Mouse (Mus musculus) heart, adult 18-20 months (tissue): ENCODE data around the gene Gcc1. TPM values are rescaled to one million over a fixed set of nuclear protein-coding genes. Genes with fewer than 3 reads are reported as not detected.

Source experiments
- DNase-seq, 2 experiments: peaks; one replicate each; pipeline ENCODE4 v3.0.0; 2021 to 2022; ENCODE audit warnings: mixed read lengths in 1 of 2
- long read RNA-seq, 2 experiments: library from polyadenylated mRNA; stranded (forward); transcript quantifications; one replicate each; pipeline ENCODE4 v2.0.0; 2021
- total RNA-seq, 2 experiments: library from RNA; stranded (reverse); gene quantifications; 2 replicates each; pipeline ENCODE4 v1.2.3; 2021

The Gcc1 gene
- total RNA-seq, result 1 to 10 TPM; 8.6 to 9.4 TPM
- long read RNA-seq, experiment 1, full-length matches to known transcripts, result 8 of 13 reads
- long read RNA-seq, experiment 1, partial matches to known transcripts, result 0 of 13 reads
- long read RNA-seq, experiment 1, other reads (novel, unspliced or antisense), result 5 of 13 reads
- long read RNA-seq, experiment 2, full-length matches to known transcripts, result 4 of 4 reads
- long read RNA-seq, experiment 2, partial matches to known transcripts, result 0 of 4 reads
- long read RNA-seq, experiment 2, other reads (novel, unspliced or antisense), result 0 of 4 reads

DNA sequence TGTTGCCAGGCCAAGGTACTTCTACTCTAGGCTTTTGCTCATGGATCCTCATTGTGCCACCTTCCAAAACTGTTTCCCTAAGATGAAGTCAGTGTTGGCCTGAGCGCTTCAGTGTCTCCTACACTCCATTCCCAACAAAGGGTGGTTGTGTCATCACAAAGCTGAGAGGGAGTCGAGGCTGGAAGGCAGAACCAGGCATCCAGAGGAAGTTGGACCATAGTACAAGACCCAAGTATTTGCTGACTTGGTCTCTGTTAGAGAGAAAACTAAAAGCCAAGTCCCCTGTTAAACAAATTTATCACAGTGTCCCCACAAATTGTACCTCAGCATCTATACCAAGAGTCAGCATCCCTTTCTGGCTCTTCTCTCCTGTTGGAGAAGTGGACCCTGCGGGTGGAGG is at the start of gene Gcc1:
Gene Gcc1 (minus strand): TSS at position 101 of the 400 bp plus-strand sequence.
- DNase-seq, result no peak

DNA sequence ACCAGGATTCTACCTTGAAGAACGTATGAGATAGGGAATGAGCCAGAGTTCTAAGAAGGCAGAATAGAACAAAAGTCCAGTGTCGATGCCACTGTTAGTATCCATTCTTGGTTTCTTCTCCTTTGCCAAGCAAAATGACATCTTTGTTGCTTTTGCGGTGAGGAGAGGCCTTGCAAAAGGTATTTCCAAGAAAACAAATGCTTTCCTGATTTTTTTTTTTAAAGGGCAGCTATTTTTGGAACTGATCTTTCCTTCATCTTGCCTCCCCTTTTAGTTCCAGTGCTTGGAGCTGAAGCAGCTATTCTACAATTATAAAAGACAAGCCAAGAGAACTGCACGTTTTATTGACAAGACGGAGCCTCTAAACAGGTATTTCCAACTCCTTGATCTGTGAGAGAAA is 46.6 kb upstream of the Gcc1 start, which contains the start of gene Snd1:
Gene Snd1 (plus strand): TSS at position 301 of the 400 bp plus-strand sequence.
- no peak for DNase-seq

DNA sequence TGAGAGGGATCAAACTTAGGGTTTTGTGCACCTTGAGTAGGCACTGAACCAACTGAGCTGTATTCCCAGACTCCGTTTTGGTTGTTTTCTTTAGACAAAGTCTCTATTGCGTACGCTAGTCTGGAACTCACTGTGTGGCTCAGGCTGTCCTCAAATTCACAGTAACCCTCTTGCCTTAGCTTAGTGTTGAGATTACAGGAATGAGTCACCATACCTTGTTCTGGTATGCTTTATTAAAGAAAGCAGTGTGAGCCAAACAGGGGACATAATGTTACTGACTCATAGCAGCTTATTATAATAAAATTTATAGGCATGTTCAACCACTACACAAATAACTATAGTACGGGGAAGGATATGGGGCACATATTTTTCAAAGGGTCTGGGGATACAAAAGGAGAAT is 46.0 kb upstream of the Gcc1 start:
- DNase-seq, result no peak

DNA sequence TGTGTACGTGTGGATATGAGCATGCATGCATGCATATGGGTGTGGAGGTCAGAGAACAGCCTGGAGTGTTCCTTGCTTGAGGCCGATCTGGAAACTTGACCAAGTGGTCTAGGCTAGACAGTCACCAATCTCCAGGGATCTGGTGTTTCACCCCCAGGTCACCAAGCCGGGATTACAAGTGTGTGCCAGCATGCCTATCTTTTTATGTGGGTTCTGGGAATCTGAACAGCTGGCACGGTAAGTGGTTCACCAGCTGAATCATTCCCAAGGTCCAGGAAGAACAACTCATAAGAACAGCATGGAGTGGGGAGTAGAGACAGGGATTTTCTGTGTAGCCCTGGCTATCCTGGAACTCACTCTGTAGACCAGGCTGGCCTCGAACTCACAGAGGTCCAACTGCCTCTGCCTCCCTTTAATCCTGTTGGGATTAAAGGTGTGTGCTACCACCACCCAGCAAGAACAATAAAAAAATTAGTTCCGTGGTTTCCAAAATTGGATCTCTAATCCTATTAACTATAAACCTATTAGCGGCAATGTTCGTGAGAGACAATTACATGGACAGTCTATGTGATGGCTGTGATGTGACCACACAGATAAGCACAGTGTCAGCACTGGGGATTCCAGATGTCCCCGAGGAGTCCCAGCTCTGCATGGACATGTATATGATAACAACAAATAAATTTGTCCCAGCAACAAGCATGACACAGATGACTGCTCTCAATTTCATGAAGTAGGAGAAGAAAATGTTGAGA is 43.3 kb upstream of the Gcc1 start:
- DNase-seq, result no peak

DNA sequence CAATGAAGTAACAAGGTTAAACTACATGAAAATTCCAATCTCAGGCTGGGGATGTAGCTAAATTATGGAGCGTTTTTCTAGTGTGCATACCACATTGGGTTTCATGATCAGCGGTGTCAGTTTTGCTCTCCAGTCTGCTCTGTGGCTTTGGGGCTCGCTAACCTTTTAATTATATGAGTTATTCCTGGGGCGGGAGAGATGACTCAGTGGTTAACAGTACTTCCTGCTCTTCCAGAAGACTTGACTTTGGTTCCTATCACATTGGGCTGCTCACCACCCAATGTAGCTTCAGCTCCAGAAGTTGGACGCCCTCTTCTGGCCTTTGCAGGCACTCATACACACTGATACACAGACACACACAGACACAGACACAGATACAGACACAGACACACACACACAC is 42.4 kb upstream of the Gcc1 start:
- no peak for DNase-seq

DNA sequence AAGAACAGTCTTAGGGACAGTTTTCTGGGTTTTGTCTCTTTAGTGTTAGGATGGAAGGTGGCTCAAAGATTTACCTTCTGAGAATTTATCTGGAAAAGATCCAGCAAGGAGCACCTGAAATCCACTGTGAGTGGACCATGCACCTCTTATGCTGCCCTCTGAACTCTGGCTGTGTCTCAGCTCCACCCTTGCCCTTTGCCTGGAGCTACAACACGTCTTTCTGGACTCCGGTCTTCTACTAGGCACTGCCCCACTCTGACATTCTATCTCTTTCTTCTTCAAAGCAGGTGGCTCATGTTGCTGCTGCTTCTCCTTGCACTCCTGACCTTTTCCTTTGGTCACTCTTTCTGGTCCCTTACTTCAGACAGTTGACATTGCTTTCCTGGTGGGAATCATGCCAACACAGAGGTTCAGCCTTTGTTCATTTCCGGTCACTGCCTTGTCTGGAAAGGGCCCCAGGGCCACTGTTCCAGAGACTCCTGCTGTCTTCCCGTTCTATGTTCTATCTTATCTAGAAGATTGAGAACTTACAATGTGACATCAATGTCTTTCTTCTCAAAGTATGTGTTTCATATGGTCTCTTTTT is 41.9 kb upstream of the Gcc1 start:
- DNase-seq, result no peak

DNA sequence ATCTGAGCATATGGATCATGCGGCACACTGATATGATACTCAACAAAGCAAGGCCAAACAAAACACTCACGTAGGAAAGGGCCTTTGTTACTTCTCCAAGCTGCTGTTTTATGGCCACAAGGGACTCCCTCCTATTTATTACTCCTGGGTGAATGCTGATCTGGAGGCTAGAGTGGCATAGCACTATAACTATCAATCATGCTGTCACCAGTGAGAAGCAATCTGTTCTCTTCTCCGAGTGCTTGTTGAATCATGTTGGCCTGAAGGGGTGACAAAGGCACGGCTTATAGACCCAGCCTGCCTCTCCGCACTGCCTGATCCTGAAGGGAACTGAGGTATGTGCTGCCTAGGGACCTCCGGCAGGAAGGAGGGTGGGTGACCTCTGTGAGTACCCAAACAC is 36.4 kb upstream of the Gcc1 start:
- DNase-seq, result no peak

DNA sequence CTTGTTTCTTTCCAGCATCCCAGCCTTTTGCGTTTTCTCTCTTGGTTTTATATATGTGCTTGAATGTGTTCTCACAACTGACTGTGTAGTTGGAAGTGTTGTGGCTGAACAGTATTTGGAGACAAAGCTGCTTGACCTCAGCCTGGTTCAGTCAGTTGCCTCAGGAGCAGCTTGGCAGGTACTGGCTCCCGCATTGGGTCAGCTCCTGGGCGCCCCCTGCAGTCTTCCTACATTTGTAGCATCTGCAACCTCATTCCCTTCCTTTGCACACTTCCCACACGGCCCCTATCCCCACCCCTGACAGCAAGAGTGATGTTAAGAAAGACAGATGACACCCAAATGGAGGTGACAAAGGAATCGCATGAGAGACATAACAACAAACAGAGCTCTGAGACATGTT is 32.3 kb upstream of the Gcc1 start:
- peak; percentile 69 to 90 for DNase-seq

DNA sequence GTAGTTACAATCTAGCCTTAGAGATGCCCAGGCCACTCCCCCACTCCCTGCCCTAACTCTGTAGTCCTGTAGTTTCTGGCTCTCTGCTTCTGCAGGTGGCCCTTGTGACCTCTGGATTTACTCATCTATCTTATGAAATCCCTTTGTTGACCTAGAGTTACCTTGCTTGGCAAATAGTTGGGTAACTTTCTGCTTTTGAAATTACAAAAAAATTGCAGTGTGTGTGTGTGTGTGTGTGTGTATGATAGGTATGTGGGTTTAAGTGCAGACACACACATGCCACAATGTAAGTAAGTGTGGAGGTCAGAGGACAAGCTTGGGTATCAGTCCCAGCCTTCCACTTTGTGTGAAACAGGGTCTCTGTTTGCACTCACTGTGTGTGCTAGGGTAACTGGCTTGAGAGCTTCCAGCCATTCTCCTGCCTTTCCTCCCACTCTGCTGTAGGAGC is 31.1 kb upstream of the Gcc1 start:
- no peak for DNase-seq

DNA sequence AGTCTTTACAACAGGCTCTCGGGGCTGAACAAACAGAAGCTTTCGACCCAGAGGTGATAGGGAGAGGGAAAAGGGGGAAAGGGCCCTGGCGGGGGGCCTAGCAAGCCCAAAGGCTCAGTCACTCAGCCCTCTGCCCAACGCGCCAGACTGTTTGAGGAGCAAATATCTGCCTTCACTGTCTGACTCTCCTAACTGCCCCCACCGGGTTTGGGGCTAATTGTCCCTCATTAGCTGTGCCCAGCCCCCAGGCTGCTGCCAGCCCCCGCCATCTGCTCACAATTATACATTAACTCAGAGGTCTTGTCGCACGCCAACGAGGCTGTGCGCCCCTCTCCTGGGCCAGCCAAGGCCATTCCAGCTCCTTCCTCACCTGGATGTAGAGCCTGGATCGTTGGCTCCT is 22.8 kb upstream of the Gcc1 start:
- DNase-seq, result no peak

DNA sequence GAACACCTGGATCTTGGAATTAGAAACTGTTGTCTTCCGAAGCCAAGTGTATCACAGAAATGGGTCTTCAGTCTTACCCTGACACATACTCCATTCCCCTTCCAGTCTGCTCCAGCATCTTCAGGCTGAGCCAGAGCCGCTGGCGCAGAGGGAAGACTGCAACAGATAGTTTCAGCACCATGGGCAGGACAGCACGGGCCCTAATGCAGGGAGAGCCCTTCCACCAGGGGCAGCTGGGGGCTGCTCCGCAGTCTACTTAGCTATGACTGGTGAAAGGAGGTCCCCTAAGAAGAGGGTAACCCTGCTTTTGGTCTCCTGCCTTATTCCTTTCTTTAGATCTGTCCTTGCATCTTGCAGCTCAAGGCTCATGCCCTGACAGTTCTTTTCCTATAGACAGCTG is 22.3 kb upstream of the Gcc1 start:
- no peak for DNase-seq

DNA sequence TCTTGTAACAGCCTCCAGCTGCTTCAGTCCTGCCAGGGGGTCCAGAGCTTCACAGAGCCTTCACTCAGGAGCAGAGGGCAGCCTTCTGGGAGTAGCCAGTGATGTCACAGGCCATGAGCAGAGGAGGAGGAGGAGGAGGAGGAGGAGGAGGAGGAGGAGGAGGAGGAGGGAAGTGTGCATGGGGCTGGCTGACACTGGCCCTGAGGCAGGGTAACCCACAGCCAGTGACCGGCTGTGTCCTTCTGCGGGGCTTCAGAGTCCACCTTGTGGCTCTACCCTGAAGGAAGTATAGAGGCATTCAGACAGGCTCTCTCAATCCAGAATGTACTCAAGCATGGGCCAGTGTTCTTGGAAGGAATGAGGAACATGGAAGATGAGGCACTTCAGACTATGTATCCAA is 21.1 kb upstream of the Gcc1 start, which contains the start of gene Pax4:
Gene Pax4 (minus strand): TSS at position 101 of the 400 bp plus-strand sequence.
- no peak for DNase-seq

DNA sequence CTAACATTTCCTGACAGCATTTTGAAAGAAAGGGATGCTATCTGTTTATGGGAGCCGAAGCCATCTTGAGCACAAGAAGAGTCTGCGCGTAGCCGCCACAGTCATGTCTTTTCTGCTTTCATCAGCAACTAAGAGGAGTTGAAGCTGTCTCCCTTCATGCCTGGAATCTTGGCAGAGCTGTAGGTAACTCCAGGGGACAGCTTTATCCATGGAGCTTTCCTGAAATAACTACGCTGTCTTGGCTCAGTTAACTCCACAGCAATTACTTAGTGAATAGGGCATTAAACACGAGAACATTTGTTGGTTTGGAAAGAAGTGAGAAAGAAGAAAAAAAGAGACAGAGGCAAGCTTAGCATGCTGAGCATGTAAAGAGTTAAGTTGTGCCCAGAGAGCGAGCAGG is 19.7 kb upstream of the Gcc1 start:
- no peak for DNase-seq

DNA sequence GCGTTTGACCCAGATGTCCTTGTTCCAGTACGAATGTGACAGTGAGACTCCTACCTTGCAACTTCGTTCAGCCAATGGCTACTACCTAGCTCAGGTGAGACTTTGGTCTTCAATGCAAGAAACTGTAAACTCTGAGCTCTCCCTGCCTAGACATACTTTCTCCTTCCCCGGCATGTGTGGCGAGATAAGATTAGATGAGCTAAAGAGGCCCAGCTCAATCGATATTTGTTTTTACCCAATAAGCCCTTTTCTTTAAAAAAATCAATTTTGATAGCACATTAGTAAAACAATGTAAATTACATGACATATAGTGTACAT is 3.3 kb upstream of the Gcc1 start:
- DNase-seq, result no peak

DNA sequence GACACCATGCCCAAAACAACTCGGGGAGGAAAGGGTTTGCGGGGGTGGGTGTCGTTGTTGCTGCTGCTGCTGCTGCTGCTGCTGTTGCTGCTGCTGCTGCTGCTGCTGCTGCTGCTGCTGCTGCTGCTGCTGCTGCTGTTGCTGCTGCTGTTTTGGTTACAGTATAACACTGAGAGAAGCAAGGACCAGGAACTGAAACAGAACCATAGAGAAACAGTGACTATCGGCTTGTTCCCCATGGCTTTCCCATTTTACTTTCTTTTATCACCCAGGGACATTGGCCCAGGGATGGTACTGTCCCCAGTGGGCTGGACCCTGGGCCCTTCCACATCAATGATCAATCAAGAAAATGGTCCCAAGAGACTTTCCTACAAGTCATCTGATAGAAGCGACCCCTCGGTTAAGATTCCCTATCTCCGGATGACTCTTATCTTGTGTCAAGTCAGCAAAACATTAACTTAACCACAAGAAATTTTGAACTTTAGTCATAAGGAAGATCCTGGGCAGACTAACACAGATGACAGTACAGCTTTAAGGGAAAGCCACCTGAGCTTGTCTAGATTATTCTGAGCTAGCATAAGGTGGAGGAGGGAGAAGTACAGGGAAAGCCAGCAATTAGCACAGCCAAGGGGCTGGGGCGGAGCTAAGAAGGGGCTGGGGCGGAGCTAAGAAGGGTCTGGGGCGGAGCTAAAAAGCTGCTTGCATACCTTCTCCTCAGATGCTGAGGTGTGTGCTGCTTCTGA is 2.8 kb upstream of the Gcc1 start:
- DNase-seq, result no peak

DNA sequence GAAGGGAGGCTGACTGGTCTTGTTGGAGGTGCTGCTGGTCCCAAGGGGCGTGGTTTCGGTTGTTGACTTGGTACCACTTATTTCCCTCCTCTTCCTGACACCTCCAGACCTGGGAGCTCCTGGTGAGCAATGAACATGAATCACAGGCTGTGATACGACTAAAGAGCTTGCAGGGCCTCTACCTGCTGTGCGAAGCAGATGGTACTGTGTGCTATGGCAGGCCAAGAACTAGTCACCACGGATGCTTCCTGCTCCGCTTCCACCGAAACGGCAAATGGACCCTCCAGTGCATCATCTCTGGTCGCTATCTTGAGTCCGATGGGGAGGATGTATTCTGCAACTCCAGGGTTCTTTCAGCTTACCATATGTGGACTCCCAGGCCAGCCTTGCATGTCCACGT is 1.7 kb upstream of the Gcc1 start:
- DNase-seq, result no peak

DNA sequence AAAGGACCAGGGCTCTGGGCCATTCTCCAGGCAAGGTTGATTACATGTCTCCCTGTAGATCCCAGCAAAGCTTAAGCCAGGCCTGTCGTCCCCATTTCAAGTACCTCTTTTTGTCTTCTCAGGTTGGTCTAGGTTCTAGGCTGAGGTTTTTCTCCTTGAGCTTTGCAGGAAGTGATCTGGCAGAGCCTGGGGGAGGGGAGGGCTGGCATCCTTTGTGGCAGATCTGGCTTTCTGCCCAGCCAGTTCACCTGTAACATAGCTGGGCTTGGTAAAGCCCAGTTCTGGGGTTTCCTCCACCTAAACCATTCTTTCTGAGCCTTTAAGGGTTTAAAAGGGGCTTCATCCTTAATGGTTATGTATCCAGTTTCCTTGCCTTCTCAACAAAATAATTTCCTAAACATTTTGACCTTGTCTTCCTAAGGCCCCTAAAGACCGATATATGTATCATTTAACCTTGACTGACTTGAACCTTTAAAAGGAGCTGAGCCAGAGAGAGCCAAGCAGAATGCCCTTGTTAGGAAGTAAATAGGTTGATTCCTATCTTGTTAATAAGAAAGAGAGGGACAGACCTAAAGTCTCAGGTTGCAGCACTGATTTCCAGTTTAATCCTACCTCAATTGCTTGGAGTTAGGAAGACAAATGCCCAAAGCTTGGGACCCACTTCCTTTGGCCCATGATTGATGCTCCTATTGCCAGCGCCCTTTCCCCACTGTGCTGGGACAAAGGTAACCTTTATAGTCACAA is 922 bp downstream of the Gcc1 start, which contains the start of gene Fscn3:
Gene Fscn3 (plus strand): TSS at position 694 of the 744 bp plus-strand sequence.
- DNase-seq, result no peak

DNA sequence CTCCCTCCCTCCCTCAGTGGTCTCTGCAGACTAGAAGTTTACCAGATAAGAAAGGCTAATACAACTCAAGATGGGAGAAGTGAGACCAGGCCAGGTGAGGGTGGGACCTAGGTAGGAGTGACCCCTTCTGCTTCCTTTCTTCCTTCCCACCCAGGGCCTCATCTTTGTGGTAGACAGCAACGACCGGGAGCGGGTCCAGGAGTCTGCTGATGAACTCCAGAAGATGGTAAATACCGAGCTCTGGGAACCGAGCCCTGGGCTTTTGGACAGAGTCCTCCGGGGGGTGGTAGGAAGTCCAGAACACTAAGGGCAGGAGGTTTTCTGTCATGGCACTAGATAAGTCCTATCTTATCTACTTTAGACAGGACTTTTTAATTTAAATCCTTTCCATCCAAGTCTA is 3.2 kb downstream of the Gcc1 start:
- DNase-seq, result peak in 1 of 2 experiments; percentile 29

DNA sequence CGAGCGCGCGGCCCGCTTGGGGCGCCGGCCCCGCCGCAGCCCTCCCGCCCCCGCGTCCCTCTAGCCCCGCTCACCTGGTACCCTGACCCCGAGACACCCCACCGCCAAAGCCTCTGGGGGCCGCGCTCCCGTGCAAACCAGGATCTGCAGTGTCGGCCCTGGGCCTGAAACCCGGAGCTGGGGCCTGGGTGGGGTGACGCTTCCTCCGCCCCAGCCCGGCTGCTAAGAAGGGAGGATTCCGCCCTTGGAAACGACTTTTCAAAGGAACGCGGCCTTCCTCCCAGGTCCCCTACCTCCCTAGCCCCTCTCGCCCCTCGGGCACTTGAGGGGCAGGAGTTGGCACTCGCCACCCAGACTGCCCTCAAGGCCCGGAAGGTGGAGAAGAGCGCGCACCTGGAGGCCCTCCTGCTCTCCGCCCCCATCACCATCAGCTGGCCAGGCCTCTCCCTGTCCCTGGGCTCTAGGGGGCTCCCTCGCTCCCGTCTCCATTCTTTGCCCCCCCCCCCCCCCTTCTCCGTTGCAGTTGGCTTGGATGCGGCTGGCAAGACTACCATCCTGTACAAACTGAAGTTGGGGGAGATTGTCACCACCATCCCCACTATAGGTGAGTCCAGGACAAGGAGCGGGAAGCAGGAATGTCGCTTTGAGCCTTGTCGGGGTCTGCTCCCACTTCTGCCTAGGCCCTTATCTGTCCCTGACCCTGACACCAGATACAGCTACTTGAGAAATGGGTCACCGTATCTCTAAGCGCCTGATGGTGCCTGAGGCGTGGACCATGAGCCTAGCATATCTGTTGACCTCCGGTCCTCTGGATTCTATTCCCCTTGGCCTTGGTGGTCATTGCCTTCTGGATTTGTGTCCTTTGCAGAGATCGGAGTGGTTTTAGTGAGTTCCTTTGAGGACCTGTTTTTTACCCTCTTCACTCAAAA is 4.2 kb downstream of the Gcc1 start:
- DNase-seq, result peak; percentile 61 to 70

DNA sequence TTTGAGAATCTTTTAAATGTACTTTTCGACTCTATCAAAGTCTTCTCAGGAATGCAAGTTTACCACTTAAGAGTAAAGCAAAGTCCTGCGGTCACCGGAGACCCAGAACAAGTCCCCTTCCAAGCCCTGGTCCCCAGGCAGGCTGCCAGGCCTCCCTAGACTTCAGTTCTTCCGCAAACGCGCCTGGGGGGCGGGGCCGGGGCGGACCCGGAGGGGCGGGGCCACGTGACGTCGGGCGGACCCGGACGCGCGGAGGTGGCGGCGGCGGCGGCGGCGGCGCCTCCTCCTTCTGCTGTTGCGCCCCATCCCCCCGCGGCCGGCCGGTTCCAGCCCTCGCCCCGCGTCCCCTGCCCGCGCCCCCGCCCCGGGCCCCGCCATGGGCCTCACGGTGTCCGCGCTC is 4.9 kb downstream of the Gcc1 start, which contains the start of gene Arf5:
Gene Arf5 (plus strand): TSS at position 248 of the 400 bp plus-strand sequence.
- DNase-seq, result peak; percentile 96 to 98
